Mouse (Mus musculus) brain, embryonic 14.5 days (tissue): ENCODE measurements at regions not wholly inside any gene's neighbourhood (a gene's known extent, or its start where the extent isn't known, plus 50 kb on each side); places are given as distances from the start of the nearest gene placed in this dataset.

Source experiments
- CTCF ChIP-seq: fragments of 200-500 bp; IDR thresholded peaks from 2 replicates; pipeline ENCODE4 v1.5.1; 2012; ENCODE audit warnings: inconsistent platforms, mild to moderate bottlenecking, moderate library complexity, borderline replicate concordance; ENCODE audit not compliant: insufficient read depth, insufficient read length; ENCODE audit errors: extremely low read depth
- POLR2A ChIP-seq: fragments of 200-500 bp; IDR thresholded peaks from 2 replicates; pipeline ENCODE4 v1.6.1; 2012; ENCODE audit warnings: mild to moderate bottlenecking, inconsistent platforms, borderline replicate concordance; ENCODE audit not compliant: poor library complexity, insufficient read depth, insufficient read length, severe bottlenecking; ENCODE audit errors: extremely low read depth

- TF ChIP-seq POLR2A: no peak
- TF ChIP-seq CTCF: no peak
These were observed 593.6 kb downstream of the Stpg2 start for GRCm38 (mm10) chr3:139799059-139799458.
